In genomic region chr3:121202638-121203037, GRCm38 (mm10) we compare ENCODE assay signal across 26 mouse cellular contexts. TPM values are rescaled to one million over a fixed set of nuclear protein-coding genes. Genes with fewer than 3 reads are reported as not detected.
DNase-seq lines count a peak whose midpoint lies in the region; ATAC-seq and TF ChIP-seq lines count a peak whose summit lies in the region.
"Had no signal": no experiment of that assay in that cellular context is flagged by ENCODE, and none has a peak within 500 bp of the region (broad histone marks: within the 10 kb centered on the region; RNA-seq: fewer than 3 reads in every experiment).

No protein-coding gene starts in this region.

- H3K36me3 ChIP-seq in liver, embryonic 14.5 days (replicated peaks; ENCODE audit: control insufficient read depth, insufficient read depth, low read depth): peaks cover 17% of the 10 kb centered on the region
- H3K36me3 ChIP-seq in thymus, adult 2 months (ENCODE audit: control insufficient read depth, insufficient read depth, low read length): no peaks in the 10 kb centered on the region
- H3K36me3 ChIP-seq: forebrain, embryonic 10.5 days; heart, embryonic 12.5 days; heart, embryonic 15.5 days; hindbrain, embryonic 10.5 days; hindbrain, embryonic 13.5 days had no signal

- no peaks in the 10 kb centered on the region for H3K27me3 ChIP-seq in liver, embryonic 14.5 days (ENCODE audit: control insufficient read depth, insufficient read depth, low read length)
- no peaks in the 10 kb centered on the region for H3K27me3 ChIP-seq in thymus, adult 2 months (ENCODE audit: control insufficient read depth, insufficient read depth, low read length)
- H3K27me3 ChIP-seq: forebrain, embryonic 13.5 days; heart, embryonic 12.5 days; heart, embryonic 15.5 days; hindbrain, embryonic 13.5 days had no signal

- no peaks in the 10 kb centered on the region for H3K9me3 ChIP-seq in liver, embryonic 14.5 days (ENCODE audit: control insufficient read depth, low read length)
- H3K9me3 ChIP-seq: forebrain, embryonic 10.5 days; forebrain, embryonic 13.5 days; heart, embryonic 12.5 days; heart, embryonic 15.5 days; hindbrain, embryonic 10.5 days; hindbrain, embryonic 13.5 days had no signal

- TF ChIP-seq EP300 in liver, embryonic 14.5 days (IDR thresholded peaks at IDR 0.05; ENCODE audit: low read depth): no peak

- H3K4me2 ChIP-seq in liver, embryonic 14.5 days (ENCODE audit: low read depth): no peak overlapping the region
- H3K4me2 ChIP-seq: forebrain, embryonic 13.5 days; heart, embryonic 12.5 days; heart, embryonic 15.5 days; hindbrain, embryonic 13.5 days had no signal

- peak; percentile 94 for ATAC-seq in frontal cortex, adult (ENCODE audit: low TSS enrichment)
- ATAC-seq in liver, embryonic 14.5 days (ENCODE audit: insufficient read depth): no peak
- ATAC-seq: activated CD4-positive, CD25-positive, alpha-beta regulatory T cell, adult 4 months; forebrain, embryonic 13.5 days; forebrain, embryonic 16.5 days; hindbrain, embryonic 16.5 days had no signal

- 77% methylated on average over 2 of the region's 2 CpGs for WGBS in liver, embryonic 14.5 days (ENCODE audit: insufficient replicate concordance)
- WGBS in thymus, adult 2 months: 95% methylated on average over 2 of the region's 2 CpGs

- no peak for DNase-seq in frontal cortex, postnatal 10 days (ENCODE audit: low spot score in 2 of 2)
- DNase-seq in liver, embryonic 14.5 days (ENCODE audit: low read depth in 3 of 3, low spot score in 3 of 3): no peak
- no peak for DNase-seq in liver
- peak; percentile 32 for DNase-seq in telencephalon, adult 2 months (ENCODE audit: low read depth, low spot score)
- no peak for DNase-seq in thymus, adult 2 months
- DNase-seq: adrenal gland, adult 8-10 months; adrenal gland, postnatal 25 days; cerebellum, adult 11 months; cerebellum, adult 2 months; cerebellum, postnatal 10 days; cerebellum, postnatal 36 days; embryo, embryonic 11 days; gastrocnemius, postnatal 25 days; heart, adult 18-20 months; heart, postnatal 10 days; heart, postnatal 36 days had no signal

- TF ChIP-seq CTCF in liver, embryonic 14.5 days (IDR thresholded peaks at IDR 0.05; ENCODE audit: low read depth): no peak
- no peak for TF ChIP-seq CTCF in thymus, adult 2 months (IDR thresholded peaks at IDR 0.05; ENCODE audit: borderline replicate concordance, control insufficient read depth, extremely low read depth, insufficient read depth, low read length, poor library complexity)

- no peak for TF ChIP-seq POLR2A in thymus, adult 2 months (IDR thresholded peaks at IDR 0.05; ENCODE audit: control insufficient read depth, extremely low read depth, insufficient read depth, low read length, poor library complexity)

- peaks cover 27 to 38% of the 10 kb centered on the region in 2 experiments for H3K4me1 ChIP-seq in liver, embryonic 14.5 days (replicated peaks; ENCODE audit: control insufficient read depth in 2 of 2, insufficient read depth in 2 of 2, low read length in 1 of 2)
- H3K4me1 ChIP-seq in thymus, adult 2 months (replicated peaks; ENCODE audit: control insufficient read depth, insufficient read depth, low read length): peaks cover 6% of the 10 kb centered on the region
- H3K4me1 ChIP-seq: forebrain, embryonic 13.5 days; hindbrain, embryonic 13.5 days had no signal

- peak overlapping the region; percentile 16; the same call in 1 of the 2 replicates for H3K27ac ChIP-seq in liver, embryonic 14.5 days
- no peak overlapping the region for H3K27ac ChIP-seq in thymus, adult 2 months (ENCODE audit: control insufficient read depth, insufficient read depth, low read length)
- H3K27ac ChIP-seq: forebrain, embryonic 10.5 days; forebrain, embryonic 13.5 days; heart, embryonic 15.5 days; hindbrain, embryonic 10.5 days; hindbrain, embryonic 13.5 days had no signal

- H3K9ac ChIP-seq in liver, embryonic 14.5 days (replicated peaks): no peak overlapping the region
- H3K9ac ChIP-seq: forebrain, embryonic 13.5 days; heart, embryonic 12.5 days; heart, embryonic 15.5 days; hindbrain, embryonic 13.5 days had no signal

- H3K4me3 ChIP-seq in liver, embryonic 14.5 days (ENCODE audit: insufficient read depth in 1 of 2, low read depth in 2 of 2, low read length in 2 of 2): no peak overlapping the region
- H3K4me3 ChIP-seq in thymus, adult 2 months (ENCODE audit: control insufficient read depth, insufficient read depth, low read length): no peak overlapping the region
- H3K4me3 ChIP-seq: forebrain, embryonic 10.5 days; forebrain, embryonic 13.5 days; heart, embryonic 12.5 days; heart, embryonic 15.5 days; hindbrain, embryonic 10.5 days; hindbrain, embryonic 13.5 days had no signal

RNA-seq across cellular contexts. Expression of gene Rwdd3, which starts 31.1 kb away (rescaled TPM):
- 0.79 and 1.1 TPM in 2 replicates for polyA plus RNA-seq in liver, embryonic 14.5 days (2012; rRNA removed)
- polyA plus RNA-seq in liver, embryonic 14.5 days (2014; fragmentation: Nextera tagmentation; extraction: Ambion mirVana): 1.3 and 1.7 TPM in 2 replicates
- 1.8 and 2.4 TPM in 2 replicates for polyA plus RNA-seq in thymus, adult 2 months (2012; rRNA removed)
